Mouse (Mus musculus) cerebellum, adult 2 months (tissue): Measurements from ENCODE around the gene Glo1.

Source experiments
- CTCF ChIP-seq: fragments of 200-500 bp; IDR thresholded peaks from 2 replicates; pipeline ENCODE4 v1.5.1; 2011; ENCODE audit warnings: low read depth, mild to moderate bottlenecking, control low read depth, low read length, moderate library complexity, borderline replicate concordance; ENCODE audit not compliant: insufficient read depth
- POLR2A ChIP-seq: fragments of 200-500 bp; IDR thresholded peaks from 2 replicates; pipeline ENCODE4 v1.6.1; 2011; ENCODE audit warnings: low read length, control low read depth, borderline replicate concordance; ENCODE audit not compliant: insufficient read depth

DNA sequence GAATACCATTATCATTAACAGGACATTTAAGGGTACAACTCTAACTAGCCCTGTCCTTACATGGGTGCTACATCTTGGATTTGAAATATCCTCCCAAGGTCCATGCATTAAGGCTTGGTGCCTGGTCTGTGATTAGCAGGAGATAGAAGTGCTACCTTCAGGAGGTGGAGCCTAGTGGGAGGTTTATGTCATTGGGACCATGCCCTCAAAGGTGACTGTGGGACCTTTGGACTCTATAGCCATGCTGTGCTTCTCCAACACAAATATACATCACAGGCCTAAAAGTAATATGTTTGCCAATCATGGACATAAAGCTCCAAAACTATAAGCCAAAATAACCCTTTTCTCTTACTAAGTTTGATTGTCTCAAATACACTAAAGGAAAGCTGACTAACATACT lies 58.2 kb downstream of the Glo1 start:
- TF ChIP-seq CTCF: no peak
- TF ChIP-seq POLR2A: no peak
